Mouse (Mus musculus): ENCODE measurements at regions not wholly inside any gene's neighbourhood (a gene's known extent, or its start where the extent isn't known, plus 50 kb on each side); places are given as distances from the start of the nearest gene placed in this dataset.

DNA sequence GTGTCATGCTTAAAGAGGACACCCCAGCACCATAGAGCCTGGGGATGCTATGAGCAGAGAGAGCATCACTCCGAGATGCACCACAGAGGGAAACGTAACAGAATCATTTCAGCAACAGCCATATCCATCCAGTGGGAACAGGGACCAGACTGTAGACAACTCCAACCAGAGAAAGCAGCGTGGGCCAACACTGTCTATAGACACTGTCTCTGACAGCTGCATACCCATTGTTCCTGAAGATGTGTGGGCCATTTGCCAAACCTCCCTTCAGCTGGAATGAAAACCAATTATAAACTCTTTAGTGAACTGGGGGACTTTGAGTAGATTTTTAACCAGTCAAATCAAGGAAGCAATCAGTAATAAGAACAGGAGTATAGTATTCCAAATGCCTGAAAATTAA is 630.8 kb upstream of the Fam19a5 start:
- DNase-seq (ENCODE audit: low spot score), result no peak

- DNase-seq (ENCODE audit: low spot score), result no peak
Observed at GRCm38 (mm10) chr15:86917891-86918290, 626.2 kb upstream of the Fam19a5 start.

- no peak for DNase-seq (ENCODE audit: low spot score)
Observed at GRCm38 (mm10) chr15:86919704-86920103, 624.4 kb upstream of the Fam19a5 start.

DNA sequence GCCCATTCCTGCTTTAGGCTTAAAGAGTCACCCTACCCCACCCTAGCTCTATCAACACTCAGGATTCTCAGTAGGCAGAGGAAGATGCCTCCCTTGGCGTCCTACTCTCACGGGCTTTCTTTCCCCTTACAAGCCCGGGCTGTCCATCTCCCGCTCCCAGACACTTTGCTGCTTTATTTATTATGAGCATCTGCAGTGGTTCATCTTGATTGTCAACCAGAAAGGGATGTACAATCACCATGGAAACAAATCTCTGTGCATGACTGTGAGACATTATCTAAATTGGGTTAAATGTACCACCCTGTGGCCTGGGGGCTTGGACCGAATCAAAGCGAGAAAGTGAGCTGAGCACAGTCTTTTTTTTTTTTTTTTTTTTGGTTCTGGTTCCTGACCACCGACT is 623.9 kb upstream of the Fam19a5 start:
- DNase-seq (ENCODE audit: low spot score), result no peak

DNA sequence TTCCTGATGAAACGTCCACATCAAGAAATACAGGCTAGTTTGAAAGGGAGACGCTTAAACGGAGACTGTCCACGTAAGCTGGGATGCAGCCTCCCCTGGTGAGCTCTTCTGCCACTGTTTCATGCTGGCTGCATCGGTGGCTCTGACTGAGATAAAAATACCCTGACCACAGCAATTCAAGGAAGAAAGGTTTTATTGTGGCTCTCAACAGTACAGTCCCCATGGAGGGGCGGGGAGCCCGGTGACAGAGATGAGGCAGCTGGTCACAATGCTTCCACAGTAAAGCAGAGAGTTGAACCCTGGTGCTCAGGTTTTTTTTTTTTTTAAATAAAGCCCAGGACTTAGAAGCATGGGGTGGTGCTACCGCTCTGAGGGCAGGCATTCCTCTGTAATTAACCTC is 622.7 kb upstream of the Fam19a5 start:
- DNase-seq (ENCODE audit: low spot score), result no peak

DNA sequence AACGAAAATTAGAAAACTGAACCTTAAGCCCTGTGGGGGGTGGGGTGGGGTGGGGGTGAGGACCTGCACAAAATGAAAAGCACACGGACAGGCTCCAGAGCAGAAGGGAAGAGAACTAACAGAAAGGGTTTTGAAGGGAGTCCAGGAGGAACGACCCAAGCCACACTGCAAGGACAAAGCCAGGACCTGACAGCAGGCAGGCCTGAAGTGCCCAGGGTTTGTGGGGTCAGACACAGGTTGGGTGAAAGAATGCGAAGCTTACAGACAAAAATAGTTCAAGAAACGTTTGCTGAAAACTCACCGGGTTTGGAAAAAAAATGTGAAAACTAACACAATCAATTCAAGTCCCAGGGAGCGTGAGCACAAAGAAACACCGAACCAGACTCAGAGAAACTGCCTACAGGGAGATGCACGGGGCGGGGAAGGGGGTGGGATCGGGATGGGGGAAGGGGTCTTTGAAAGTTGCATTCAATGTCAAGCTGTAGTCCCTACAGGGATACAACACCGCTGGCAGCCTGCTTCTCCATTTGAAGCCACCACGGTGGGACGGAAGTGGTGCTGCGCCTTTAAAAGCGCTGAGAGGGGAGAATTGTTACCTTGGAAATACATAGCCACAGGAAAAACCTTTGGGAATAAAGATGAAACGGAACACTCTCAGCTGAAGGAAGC is 618.9 kb upstream of the Fam19a5 start:
- DNase-seq (ENCODE audit: low spot score), result no peak

DNA sequence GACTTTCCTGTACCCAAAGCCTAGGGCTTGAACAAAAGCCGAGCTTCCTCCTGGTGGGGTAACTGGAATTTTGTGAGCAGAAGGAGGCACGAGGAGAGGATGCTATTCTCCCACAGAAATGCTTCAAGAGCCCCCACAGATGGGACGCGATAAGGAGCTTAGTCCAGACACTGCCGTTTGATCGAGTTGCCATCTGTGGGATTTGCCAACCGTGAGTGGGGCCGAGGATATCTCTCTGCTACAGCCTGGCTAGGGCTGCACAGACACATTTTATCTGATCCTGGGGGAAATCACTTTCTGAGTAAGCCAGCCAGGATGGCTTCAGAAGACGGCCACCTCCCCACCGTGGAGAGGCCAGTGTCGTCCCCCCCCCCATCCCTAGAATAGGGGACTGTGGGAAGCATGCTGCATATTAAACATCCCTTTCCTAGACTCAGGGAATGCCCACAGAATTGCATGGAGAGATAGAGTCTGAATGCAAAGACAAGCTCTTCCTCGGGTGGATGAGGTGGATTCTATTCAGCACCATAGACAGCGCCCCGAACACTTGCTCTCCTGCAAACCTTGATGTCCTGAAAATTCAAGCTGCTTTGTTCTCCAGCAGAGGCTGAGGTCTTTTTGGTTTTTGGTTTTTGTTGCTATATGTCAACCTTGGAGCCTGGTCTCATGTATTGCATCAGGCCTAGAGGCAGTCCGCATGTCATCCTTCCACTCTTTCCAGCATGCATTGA is 611.6 kb upstream of the Fam19a5 start:
- peak; percentile 62 for DNase-seq (ENCODE audit: low spot score)

- DNase-seq (ENCODE audit: low spot score), result no peak
Observed at GRCm38 (mm10) chr15:86937364-86937763, 606.7 kb upstream of the Fam19a5 start.

- no peak for DNase-seq (ENCODE audit: low spot score)
Observed at GRCm38 (mm10) chr15:86944529-86944928, 599.6 kb upstream of the Fam19a5 start.

- DNase-seq (ENCODE audit: low spot score), result no peak
Observed at GRCm38 (mm10) chr15:86952593-86952992, 591.5 kb upstream of the Fam19a5 start.

DNA sequence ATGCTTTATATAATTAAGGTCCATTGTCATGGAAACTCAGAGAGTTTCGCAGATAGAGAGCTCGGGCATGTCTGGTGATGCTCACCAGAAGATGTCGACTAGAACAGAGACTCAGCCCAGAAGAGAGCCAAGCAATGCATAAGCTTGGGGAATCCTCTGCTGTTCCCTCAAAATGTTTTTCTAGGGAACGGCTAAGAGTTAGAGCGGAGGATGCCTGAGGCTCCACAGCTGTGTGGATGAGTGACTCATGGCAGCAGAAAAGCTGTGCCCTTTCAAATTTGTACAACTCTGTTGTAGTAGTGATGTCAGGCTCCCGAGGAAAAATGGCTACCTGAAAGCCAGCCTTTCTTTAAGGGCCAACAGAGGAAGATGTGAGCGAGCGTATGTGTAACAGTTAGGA is 586.2 kb upstream of the Fam19a5 start:
- no peak for DNase-seq (ENCODE audit: low spot score)

DNA sequence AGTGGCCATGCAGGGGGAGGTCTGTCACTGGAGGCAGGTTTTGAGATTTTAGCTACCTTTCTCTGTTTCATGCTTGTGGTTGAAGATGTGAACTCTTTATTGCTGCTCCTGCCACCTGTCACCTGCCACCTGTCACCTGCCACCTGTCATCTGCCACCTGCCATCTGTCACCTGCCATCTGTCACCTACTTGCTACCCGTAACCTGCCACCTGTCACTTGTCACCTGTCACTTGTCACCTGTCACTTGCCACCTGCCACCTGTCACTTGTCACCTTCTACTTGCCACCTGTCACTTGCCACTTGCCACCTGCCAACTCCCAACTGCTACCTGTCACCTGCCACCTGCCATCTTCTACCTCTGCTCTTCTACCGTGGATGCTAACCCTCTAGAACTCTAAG is 581.2 kb upstream of the Fam19a5 start:
- DNase-seq (ENCODE audit: low spot score), result no peak

DNA sequence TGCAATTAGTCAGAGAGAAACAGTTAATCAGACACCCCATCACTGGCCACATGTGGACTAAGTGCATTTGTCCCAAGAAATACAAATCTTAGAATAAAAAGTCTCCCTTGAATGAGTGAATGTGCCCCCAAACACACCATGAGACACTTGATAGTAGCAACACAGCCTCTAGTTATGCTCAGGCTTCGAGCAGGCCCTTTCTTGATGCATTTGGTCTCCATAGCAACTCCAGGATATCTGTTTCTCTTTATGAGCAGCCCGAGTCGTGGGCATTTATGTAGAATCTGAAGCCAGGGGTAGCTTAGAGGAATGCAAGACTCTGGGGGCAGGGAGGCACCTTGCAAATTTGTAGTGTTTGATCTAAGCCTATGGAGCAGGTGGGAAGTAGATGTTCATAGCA is 580.6 kb upstream of the Fam19a5 start:
- no peak for DNase-seq (ENCODE audit: low spot score)

DNA sequence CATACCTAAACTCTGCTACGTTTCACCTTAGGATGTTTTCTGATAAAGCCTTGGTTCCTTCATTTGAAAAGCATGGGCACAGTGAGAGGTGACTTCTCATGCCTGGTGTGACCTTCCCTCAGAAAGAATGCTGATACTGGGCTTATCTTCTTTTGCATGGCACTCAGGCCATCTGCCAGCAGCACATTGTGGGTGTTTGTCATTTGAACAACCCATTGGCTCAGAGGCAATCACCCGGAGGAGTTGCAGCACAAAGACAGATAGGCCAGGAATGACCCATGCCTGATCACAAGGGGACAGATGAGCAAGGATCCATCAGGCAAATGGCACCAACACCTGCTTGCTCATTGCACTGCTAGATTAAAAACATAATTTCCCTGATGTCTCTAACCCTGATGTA is 572.7 kb upstream of the Fam19a5 start:
- DNase-seq (ENCODE audit: low spot score), result no peak

DNA sequence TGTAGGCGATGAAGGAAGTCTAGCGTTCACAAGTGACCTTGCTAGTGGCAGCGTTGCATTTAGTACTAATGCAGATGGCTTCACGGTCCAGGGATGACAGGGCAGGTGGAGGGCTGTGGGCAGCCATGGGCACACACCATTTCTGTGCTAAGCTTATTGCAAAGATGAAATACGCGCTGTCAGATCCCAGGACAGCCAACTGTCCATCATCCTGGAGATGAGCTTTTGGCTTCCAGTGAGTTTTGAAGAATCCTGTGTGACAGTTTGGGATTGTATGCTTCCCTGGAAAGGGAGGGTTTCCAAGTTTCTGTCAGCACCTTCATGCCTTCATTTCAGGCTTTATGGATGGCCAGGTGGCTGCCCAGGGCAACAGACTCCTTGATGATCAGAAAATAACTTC is 547.9 kb upstream of the Fam19a5 start:
- no peak for DNase-seq (ENCODE audit: low spot score)

DNA sequence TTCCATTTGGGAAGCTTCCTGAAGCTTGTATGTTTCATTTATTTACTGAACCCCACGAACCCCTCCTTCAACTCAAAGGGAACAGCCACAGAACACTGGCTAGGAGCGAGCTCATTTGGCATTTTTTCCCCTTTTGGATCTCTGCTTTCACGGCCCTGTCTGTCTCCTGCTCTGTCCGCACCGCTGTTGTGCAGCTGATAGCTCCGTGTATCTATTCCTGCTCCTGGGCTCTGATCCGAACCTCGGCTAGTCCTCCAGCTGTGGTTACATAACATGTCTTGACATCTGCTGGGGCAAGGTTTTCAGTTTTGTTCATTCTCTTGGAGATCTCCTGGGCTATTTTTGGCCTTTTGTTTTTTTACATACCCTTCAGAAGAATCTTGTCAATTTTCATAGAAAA is 525.1 kb upstream of the Fam19a5 start:
- no peak for DNase-seq (ENCODE audit: low spot score)

DNA sequence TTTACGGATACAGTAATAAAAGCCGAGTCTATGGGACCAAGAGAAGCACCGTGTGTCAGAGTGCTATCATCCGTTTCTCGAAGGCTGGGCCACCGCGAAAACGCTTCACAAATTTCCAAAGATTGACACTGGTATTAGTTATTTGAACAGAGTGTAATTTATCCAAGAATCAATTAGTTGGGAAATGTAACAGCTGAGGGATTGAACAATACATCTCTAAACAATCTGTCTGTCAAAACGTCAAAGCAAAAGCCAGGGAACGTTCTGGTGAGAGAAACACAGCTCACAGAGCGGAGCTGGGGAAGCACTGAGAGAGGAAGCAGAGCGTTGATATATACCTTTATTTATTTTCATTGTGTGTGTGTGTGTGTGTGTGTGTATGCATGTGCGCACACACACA is 498.1 kb upstream of the Fam19a5 start:
- no peak for DNase-seq (ENCODE audit: low spot score)

DNA sequence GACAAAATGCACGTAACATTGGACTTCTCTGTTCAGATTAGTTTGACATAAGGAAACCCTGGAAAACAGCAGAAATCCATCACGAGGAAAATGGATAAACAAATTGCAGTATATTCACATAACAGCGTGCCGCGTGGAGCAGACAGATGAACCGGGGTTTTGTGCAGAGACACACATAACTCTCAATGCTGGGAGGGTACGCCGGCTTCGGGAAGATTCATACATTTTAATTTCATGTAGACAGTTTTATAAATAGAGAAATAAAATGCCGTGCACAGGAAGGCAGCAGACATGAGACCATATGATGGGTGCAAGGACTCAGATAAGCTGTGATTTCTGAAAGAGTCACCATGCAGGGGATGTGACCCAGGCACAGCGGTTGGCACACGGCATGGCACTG is 489.9 kb upstream of the Fam19a5 start:
- no peak for DNase-seq (ENCODE audit: low spot score)

DNA sequence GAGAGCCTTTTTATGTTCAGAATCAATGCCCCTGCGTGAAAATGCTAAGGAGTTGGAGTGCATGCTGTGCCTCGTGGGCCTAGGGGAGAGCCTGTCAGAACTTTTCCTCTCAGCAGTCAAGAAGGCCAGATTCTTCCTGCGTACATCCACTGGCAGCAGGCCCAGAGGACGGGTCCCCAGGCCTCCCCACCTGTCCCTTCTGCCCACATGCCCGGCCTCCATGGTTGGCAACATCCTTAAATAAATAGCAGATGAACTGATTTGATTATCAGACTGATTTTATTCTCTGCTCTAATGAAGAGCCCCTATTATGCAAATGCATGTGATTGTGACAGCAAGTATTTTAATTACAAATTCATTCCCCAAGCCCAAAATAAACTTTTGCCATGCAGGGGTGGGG is 479.2 kb upstream of the Fam19a5 start:
- no peak for DNase-seq (ENCODE audit: low spot score)

DNA sequence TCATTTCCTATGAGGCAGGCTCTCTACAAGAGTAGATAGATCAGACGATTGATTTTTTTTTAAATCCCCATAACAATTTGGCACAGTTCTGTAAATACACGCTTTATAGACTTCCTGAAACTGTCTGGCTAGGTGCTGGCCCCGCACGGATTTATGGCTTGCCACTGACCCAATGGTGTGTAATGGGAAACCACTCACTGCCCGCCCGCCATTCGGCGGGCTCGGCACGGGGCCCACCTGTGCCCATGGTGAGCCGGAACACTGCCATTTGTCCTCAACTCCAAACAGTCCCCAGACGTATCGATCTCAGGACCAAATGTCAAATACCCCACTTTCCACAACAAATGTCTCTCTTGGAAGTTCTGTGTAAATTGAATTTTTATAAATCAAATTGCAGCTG is 475.8 kb upstream of the Fam19a5 start:
- DNase-seq (ENCODE audit: low spot score), result no peak

DNA sequence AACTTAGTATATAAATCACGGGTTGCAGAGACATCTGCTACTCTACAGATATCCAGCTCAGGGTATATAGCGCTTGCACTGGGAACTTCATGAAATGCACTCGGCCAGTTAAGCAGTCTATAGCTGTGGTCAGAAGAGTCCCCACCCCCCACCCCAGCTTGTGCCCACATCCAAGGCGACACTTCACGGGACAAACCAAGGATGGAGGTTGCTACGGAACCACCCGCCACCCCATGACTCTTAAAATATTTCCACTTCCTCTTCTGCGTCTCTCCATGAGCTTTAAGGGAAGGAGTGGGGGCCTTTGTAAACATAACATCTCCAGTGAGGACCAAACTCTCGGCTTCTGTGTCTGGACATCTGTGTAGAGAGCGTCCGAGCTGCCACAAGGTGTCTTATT is 469.5 kb upstream of the Fam19a5 start:
- no peak for DNase-seq (ENCODE audit: low spot score)

DNA sequence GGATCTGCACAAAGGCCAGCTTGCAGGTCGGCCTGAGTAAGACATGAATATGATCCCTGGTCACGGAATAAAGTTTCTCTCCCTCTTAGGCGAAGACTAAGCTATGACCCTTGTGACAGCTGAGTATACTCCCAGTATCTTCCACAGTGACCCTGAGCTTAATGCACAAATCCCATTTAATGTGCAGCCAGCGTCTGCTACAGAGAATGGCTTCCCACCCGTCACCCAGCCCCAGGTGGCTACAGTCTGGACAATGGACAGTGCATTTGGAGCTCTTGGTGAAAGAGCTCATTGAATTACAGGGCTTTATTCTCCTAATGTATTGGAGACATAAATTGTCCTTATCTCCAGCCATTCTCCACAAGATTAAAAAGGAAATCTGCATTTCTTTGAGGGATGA is 454.3 kb upstream of the Fam19a5 start:
- no peak for DNase-seq (ENCODE audit: low spot score)

DNA sequence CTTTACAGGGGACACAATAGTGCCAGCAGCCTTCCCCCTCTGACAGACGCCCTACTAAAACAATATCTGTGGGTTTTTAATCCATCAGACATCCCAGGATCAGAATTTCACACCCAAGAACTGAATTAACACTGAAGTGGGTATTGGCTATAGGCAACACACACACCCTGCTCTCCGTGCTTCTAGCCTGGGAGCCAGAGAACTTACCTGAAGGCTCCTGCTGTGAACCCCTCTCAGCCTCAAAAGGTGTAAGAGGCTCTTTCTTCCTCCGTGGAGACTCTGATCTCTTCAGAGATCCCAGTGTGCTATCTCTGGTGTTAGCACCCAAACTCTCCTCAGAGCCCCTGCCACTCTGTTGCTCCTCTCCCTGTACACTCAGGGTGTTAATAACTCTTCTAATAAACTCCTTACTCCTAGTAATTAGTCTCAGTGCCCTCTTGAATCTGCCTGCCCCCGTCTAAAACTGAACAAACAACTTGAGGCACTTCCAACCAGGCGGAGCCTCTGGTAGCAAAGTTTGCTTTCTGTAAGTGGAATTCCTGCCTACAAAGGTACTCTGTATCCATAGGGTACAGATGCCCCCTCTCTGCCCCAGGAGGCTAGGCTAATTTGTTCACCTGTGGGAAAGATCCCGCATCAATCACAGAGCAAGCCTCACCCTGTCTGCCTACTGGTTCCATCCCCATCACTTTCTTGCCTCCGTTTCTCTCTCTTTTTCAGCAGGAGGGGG is 452.9 kb upstream of the Fam19a5 start:
- no peak for DNase-seq (ENCODE audit: low spot score)

All from testis, postnatal 10 days (tissue).